Mouse (Mus musculus) megakaryocyte, adult 5-6 weeks (primary cell): Measurements from ENCODE around the gene Dcaf12l1. TPM values are rescaled to one million over a fixed set of nuclear protein-coding genes. Genes with fewer than 3 reads are reported as not detected.
"Not testable (repeated sequence)": the region's sequence is repeated elsewhere in the genome, so short reads cannot be mapped to it uniquely, and the experiment has no call there.

Source experiments
- ATAC-seq: 2 replicates; pipeline ENCODE4 v1.8.0; 2016; ENCODE audit warnings: mild to moderate bottlenecking, inconsistent platforms; ENCODE audit not compliant: poor library complexity, severe bottlenecking
- total RNA-seq, 2 experiments: library from RNA; stranded (forward) in 1 of 2; stranded (reverse) in 1 of 2; fragments of 153-499, 151-499 nt in 1 of 2; fragments of 221-1000, 200-1000 nt in 1 of 2; gene quantifications; 2 replicates each; pipeline versions ENCODE4 v1.2.3 to v1.2.4; 2015 to 2017

Gene Dcaf12l1
- total RNA-seq (2015), result not detected in 2 replicates
- 0.07 TPM in 1 of 2 replicates, not detected in the other for total RNA-seq (2017)

GRCm38 (mm10) chrX:44789761-44790411, at the start of gene Dcaf12l1:
Dcaf12l1 (minus strand) TSS chrX:44790197.
- ATAC-seq, result no peak

- not testable (repeated sequence) for ATAC-seq
Observed at GRCm38 (mm10) chrX:44809356-44809755, 19.4 kb upstream of the Dcaf12l1 start.

GRCm38 (mm10) chrX:44789036-44789760, 799 bp downstream of the Dcaf12l1 start:
- no peak for ATAC-seq
